Mouse (Mus musculus): ENCODE data around the gene Bcap29. TPM values are rescaled to one million over a fixed set of nuclear protein-coding genes. Genes with fewer than 3 reads are reported as not detected.
A peak's percentile ranks its signal among the peaks of the same experiment; 100 is the strongest.
"Not testable (repeated sequence)": the region's sequence is repeated elsewhere in the genome, so short reads cannot be mapped to it uniquely, and the experiment has no call there.

Bcap29 gene
- 10 to 100 TPM; 31.6 to 32.1 TPM for total RNA-seq (2021)
- long read RNA-seq, experiment 1, full-length matches to known transcripts, result 87 of 89 reads
- long read RNA-seq, experiment 1, partial matches to known transcripts, result 1 of 89 reads
- long read RNA-seq, experiment 1, other reads (novel, unspliced or antisense), result 1 of 89 reads
- long read RNA-seq, experiment 2, full-length matches to known transcripts, result 51 of 54 reads
- long read RNA-seq, experiment 2, partial matches to known transcripts, result 2 of 54 reads
- long read RNA-seq, experiment 2, other reads (novel, unspliced or antisense), result 1 of 54 reads

DNA sequence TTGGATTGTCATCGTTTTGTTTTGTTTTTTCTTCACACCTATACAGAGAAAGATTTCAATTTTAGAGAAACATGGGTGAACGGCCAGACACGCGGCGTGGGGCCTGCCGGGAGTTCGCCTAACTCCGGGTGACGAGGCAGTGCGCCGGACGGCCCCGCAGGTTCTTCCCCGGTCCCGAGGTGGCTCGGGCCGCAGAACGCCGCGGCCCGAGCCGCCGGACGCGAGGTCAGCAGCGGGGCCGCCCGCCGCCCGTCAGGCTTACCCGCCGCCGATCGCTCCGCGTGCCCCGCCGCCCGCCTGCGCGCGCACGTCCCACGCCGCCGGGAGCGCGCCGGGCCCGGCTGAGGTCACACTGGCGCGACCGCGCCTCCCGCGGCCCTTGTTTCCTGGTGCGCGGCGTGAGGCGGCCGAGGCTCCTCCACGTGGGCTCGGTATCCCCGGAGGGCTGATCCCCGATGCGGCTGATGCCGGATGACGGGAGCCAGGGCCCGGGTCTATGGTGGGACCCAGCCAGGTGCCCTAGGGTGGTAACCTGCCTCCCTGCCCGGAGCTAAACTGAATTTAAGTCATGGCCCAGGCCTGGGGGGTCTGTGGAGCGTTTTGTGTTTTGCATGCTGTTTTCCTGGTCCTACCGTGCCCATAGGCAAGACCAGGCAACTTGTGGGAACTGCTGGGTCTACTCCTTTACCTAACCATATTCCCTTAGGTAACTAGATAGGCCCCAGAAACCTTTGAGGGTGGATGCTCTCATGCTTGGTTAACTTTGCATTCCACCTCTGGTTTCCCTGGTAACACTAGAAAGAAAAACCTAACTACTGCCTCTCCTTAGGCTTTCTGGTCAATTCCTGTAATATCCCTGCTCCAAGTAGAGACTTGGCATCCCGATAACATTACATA is at the start of gene Bcap29:
Gene Bcap29 (minus strand): TSS at position 316 of the 897 bp plus-strand sequence.
- DNase-seq (ENCODE audit: low spot score), result peak; percentile 65

DNA sequence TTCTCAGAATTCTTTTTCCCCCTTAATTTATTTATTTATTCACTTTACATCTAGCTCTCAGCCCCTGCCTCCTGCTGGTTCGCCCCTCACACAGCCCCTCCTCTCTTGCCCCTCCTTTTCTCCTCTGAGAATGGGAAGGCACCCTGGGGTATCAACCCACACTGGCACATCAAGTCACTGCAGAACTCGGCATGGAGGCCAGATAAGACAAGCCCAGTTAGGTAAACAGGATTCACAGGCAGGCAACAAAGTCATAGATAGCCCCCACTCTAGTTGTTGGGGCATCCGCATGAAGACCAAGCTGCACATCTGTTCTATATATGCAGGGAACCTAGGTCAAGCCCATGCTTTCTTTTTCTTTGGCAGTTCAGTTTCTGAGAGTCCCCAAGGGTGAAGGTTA is 32.7 kb upstream of the Bcap29 start:
- DNase-seq (ENCODE audit: low spot score), result no peak

DNA sequence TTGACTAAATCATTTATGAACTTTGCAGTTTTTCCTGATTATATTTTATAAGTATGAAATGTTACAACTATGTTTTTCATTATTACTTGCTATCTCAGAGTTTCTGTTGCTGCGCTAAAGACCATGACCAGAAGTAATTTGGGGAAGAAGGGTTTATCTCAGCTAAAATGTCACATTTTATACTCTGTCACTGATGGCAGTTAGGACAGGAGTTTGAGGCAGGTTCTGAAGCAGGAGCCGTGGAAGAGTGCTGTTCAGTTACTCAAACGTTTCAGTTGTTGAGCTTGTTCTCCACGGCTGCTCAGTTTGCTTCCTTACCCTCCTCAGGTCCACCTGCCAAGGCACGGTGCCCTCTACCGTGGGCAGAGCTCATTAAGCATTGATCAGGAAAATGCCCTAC is 31.5 kb upstream of the Bcap29 start:
- DNase-seq (ENCODE audit: low spot score), result no peak

DNA sequence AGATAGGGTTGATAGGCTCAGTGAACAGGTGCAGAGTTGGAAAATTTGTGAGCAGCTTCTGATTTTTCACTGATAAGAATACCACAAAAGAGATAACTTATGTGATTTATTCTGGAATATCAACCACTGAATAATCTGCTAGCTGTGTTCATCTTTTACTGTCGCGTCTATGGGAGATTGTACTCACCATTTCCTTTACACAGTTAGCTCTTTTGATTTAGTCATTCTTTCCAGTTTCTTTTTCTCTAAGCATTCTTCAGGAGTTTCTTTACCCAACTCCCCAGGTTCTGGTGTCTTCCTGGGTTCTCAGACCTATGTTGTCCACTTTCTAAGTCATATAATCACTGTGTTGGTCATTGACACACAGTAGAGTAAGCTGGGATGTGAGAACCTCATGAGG is 22.4 kb upstream of the Bcap29 start:
- DNase-seq (ENCODE audit: low spot score), result no peak

DNA sequence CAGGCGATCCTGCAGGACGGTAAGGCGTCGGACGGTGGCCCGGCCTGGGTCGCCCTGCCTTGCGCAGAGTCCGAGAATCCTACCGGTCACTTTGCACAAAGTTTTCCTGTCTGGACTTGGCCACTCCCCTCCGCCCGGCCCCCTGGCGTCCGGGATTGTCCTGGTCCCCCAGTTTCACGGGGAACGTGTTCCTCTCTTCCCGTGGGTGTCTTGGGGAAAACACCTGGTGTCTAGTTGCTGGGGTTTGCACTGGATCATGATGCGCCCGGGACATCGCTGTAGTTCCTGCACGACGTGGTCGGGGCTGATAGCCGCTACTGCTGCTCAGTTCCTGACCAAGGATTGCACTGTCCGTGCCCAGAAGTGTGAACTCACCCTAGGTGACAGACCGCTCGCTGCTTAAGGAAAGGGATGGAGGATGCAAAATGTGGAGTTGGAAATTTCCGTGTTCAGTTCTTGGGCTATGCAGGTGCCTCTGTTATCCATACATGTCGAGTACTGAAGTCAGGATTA is 20.6 kb upstream of the Bcap29 start:
- DNase-seq (ENCODE audit: low spot score), result no peak

DNA sequence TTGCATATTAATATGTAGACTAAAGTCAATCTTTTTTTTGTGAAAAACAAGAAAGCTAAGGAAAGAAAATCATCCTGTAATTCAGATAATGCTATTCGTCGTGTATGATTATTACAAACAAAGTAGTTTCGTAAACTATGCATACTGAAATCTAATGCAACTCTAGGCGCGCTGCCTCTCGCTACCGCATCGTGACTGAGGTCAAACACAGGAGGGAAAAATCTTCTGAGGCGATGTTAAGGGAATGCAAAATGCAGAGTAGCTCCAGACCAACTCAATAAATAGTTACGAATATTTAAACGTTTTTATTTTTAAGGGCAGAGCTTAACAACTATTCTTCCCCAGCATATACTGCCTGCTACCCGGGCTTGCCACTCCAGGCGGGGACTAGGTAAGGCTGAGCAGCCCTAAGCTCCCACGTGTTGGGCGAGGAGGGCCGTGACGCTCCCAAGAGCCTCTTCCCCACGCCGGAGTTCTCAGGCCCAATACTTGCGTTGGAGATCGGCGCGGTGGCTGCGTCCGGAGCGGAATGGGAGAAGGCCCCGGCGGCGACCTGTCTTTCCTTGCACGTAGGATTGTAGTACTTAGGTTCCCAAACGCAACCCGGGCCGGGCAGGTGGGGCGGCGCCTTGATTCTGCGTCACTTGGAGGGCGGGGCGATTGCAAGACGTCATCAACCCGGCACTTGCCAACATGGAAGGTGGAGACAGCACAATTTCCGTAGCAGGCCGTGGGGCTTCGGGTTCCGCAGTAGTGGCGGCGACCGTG is 19.9 kb upstream of the Bcap29 start, which contains the start of the genes Dus4l and Cog5:
Gene Dus4l (minus strand): TSS at position 630 of the 768 bp plus-strand sequence.
Gene Cog5 (plus strand): TSS at position 673 of the 768 bp plus-strand sequence.
- peak; percentile 97 for DNase-seq (ENCODE audit: low spot score)

DNA sequence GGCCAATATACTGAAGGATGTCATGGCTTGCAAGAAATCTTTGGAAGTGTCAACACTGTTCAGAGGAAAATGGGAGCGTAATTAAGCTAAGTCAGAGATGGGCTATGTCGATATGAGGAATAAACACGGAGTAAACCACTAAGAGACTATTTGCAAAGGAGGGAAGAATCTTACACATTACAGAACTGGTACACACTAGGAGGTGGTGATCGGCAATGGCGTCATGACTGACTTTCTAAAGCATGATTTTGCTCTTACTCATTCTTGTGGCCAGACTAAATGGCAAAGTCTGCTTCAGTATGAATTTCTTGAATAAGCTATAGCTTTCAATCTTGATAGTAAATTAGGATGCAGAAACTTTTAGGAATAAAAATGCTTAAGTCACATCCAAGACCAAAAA is 19.2 kb upstream of the Bcap29 start:
- DNase-seq (ENCODE audit: low spot score), result no peak

DNA sequence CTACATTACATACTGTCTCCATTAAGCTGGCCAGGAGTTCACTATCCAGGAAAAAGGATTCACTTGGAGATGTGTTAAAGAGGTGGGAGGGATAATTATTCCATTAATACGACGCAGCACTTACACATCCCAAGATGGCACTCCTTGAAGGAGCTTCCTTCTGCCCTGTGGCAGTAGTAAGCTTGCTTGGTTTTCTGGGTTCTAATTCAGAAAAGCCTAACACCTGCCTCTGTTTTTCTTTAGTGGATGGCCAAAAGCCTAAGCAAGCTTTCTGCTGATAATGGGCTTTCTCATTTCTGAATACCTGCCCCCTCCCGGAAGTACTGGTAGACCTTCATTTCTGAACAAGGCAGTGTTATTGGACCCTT is 766 bp upstream of the Bcap29 start:
- no peak for DNase-seq (ENCODE audit: low spot score)

DNA sequence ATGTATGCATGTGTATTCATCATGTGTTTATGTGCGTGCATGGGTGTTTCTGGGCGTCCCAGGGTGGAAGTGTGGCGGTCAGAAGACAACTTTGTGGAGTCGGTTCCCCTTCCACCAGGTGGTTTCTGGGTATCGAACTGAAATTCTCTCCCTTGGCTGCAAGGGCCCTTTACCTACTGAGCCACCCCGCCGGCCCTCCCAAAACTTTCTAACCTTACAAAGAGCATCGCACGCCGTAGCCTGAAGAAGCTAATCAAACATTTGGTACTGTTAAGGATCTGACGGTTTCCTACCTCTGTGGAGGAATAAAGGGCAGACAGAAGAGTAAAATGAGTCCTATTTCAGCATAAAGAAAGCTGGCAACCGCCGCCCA is 502 bp downstream of the Bcap29 start:
- DNase-seq (ENCODE audit: low spot score), result peak; percentile 11

DNA sequence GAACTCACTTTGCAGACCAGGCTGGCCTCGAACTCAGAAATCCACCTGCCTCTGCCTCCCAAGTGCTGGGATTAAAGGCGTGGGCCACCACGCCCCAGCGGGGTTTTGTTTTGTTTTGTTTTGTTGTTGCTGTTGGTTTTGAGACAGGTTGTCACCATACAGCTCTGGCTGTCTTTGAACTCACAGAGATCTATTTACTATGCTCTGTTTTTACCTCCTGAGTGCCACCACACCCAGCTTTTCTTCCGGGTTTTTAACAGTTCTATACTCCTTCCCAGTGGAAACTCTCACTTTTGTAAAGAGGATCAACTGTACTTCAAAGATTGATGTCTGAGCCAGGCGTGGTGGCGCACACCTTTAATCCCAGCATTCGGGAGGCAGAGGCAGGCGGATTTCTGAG is 6.1 kb downstream of the Bcap29 start:
- not testable (repeated sequence) for DNase-seq (ENCODE audit: low spot score)

DNA sequence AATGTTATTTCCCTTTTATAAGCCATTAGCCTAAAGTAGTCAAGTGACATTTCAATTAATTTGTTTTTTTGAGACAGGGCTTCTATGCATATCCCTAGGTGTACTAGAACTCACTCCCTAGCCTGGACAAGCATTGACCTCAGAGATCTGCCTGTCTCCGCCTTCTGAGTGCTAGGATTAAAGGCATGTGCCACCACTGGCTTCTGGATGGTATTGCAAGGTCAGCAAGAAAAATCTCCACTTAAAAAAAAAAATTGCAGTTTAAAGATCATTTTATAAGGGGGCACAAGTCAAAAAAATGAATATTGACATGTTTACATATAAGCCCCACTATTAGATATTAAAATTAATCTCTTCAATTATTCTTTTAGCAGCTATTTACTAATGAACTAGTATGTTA is 9.4 kb downstream of the Bcap29 start:
- no peak for DNase-seq (ENCODE audit: low spot score)

DNA sequence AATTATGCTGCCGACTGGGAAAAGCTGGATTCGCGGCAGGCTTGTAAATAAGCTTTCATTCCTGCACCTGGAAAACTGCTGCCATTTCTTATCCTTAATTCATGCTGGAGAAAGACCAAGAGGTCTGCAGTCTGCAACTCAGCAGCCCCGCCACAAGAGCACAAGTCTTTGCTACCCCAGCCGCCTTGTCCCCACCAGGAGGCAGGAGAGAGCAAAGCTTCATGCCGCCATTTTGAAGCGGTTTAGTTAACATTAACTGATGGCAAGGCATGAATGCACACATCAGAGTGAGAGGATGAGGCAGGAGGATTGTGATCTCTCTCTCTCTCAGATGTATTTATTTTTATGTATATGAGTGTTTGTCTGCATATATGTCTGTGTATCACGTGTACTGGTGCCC is 14.4 kb downstream of the Bcap29 start:
- DNase-seq (ENCODE audit: low spot score), result no peak

DNA sequence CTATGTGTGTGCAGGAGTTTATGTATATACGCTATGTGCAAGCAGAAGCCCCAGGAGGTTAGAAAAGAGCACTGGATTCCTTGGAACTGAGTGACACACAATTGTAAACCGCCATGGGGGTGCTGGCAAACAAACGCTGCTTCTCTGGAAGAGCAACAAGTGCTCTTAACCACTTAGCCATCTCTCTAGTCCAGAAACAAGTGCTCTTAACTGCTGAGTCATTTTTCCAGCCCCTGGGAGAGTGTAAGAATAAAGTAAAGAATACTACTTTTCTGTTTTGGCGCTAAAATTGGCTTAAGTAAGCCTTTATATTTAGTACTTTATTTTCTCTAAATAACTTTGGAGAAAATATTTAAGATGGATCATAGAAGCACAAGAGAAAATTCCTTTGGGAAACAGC is 21.1 kb downstream of the Bcap29 start:
- DNase-seq (ENCODE audit: low spot score), result no peak

DNA sequence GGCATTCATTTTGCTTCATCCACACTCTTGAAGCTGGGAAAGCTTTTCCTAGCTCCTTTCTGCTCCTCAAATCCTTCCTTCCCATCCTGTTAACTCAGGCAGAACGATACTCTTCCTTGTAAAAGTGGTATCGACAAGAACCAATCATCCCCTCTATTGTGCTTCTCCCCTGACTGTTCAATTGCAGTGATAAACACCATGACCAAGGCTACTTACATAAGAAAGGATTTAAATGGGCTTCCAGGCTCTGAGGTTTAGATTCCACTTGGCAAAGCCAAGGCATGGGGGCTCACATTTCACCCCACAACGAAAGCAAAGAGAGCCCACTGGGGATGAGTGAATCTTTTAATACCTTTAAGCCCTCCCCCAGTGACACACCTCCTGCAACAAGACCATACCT is 26.3 kb downstream of the Bcap29 start:
- DNase-seq (ENCODE audit: low spot score), result no peak

DNA sequence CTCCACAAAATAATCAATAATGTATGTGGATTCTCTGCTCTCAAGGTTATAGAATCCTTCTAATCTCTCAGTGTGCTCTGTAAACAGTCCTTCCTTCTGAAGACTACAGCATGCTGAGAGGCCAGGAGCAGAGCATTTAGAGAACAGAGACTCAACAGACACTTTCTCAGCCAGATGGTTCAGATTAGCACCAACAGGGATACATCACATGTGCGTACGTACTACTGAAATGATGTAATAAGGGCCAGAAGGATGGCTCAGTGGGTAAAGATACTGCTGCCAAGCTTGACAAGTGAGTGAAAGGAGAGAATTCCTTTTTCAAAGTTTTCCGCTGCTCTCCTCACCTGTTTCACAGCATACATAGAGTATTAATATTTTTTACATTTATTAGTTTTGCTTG is 29.6 kb downstream of the Bcap29 start:
- no peak for DNase-seq (ENCODE audit: low spot score)

DNA sequence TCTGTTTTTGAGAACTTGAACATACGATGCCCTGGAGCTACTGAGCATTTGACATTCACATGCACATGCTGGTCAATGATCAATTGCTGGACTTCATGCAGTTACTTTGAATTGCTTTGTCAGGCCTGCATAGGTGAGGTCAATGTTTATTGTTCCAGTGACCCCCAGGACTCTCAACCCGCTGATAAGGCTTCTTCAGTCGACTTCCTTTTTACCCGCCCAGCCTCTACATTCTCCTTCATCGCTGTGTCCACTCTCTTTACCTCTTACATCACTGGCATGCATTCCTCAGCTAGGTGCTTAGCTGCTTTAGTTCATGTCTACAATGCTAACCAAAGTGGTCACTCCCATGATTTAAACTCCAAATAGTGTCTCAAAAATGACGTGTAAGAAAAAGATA is 30.9 kb downstream of the Bcap29 start:
- DNase-seq (ENCODE audit: low spot score), result no peak

DNA sequence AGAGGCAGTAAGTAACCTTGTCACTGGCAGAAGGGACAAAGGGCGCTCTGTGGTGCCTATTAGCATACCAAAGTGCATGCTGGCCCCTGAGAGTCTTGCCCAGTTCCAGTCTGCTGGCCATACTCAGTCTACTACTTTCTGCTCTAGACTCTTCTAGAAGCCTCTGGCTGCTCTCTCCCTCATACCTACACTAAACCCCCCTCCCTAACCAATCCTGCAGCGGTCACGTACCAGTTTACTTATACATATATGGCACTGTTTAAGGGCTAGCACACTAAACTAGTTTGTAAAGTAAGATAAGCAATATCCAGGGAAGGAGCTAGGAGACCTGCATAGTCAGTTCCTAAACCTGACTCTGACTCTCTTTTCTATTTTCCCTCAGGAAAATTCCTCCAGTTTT is 40.2 kb downstream of the Bcap29 start:
- DNase-seq (ENCODE audit: low spot score), result no peak

DNA sequence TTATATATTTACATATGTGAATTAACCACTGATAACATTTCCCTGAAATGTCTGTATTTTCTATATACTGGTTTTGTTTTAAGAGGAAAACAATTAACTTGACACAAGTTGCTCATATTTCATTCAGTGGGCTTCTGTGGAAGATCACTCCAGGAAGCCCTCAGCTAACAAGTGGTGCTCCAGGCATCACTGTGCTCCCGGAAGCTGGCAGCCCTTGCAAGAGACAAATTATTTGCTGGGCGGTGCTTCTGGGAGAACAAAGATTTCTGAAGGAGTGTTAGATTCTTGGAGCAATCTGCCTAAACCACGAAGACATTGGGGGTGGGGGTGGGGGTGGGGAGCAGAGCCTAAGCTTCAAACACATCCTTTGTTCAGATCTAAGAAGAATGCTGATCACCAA is 42.4 kb downstream of the Bcap29 start:
- DNase-seq (ENCODE audit: low spot score), result no peak

DNA sequence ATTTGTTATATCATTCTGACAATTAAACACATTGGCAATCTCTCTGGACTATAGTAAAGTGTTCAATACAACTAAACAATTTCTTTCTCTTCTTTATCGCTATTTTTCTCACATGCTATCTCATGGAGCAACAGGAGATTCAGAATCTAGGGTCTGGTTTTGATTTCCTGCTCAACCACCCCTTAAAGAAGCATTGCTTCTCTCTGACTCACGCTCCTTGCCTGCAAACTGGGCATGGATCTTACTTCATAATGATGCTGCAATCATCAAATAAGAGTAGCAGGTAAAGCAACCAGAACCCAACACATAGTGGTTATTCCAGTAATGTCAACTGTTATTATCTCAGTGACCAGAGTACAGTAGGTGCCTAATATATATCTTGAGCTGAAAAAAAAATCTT is 50.7 kb downstream of the Bcap29 start:
- no peak for DNase-seq (ENCODE audit: low spot score)

DNA sequence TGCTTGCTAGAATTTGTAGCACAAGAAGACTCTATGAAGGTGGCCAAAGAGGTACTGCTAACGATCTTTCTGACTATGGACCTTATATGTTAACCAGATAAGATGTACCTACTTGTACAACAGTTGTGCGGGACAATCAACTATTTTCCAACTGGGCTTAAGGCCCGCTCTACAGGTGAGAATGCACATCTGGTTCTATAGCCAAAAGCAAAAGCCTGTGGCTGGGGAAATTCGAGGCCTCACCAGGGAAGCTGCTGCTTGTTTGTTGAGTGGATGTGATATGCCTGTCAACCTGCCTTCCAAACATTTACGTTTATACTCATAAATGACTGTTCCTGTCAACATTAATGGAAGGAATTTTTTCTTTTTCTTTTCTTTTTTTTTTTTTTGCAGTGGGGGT is 52.4 kb downstream of the Bcap29 start:
- DNase-seq (ENCODE audit: low spot score), result no peak

DNA sequence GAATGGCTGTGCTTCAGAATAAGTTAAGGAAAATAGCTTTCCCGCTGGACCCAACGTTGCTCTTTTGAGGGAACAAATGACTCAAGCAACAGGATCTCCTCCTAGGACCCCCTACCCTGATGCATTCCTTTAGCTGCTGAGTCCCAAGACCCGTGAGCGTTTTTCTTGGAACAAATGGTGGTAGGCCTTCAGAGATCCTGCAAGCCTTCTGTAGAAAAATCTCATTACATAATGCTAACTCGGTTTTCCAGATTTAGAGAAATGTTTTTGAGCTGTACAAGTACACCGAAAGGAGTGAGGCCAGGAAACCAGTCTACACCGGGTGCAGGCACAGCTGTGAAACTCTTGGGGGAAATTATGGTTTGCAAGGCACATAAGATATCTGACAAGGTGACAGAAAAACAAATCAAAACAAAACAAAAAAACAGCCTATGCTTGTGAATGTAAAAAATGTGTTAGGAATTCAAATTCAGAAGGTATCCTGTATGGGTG is 53.1 kb downstream of the Bcap29 start:
- no peak for DNase-seq (ENCODE audit: low spot score)

All from gastrocnemius, adult 18-20 months (tissue).